Mouse (Mus musculus) megakaryocyte, embryonic 14.5 days (primary cell): ENCODE data around the gene Atp2b2. TPM values are rescaled to one million over a fixed set of nuclear protein-coding genes. Genes with fewer than 3 reads are reported as not detected.

ENCODE experiments used
- H3K27me3 ChIP-seq: replicated peaks from 2 replicates; pipeline ENCODE3; 2012; ENCODE audit warnings: inconsistent platforms
- H3K36me3 ChIP-seq: replicated peaks from 2 replicates; pipeline ENCODE3; 2012; ENCODE audit warnings: low read length, inconsistent platforms, mixed read lengths
- H3K4me1 ChIP-seq: 2 replicates; pipeline ENCODE4 v1.6.1; 2012; ENCODE audit warnings: inconsistent platforms
- H3K4me3 ChIP-seq: replicated peaks from 2 replicates; pipeline ENCODE3; 2012; ENCODE audit warnings: moderate library complexity, mild to moderate bottlenecking, inconsistent platforms
- H3K9me3 ChIP-seq: 2 replicates; pipeline ENCODE4 v1.6.1; 2012; ENCODE audit warnings: inconsistent platforms
- FLI1 ChIP-seq: IDR thresholded peaks from 2 replicates; pipeline ENCODE4 v1.6.1; 2012; ENCODE audit warnings: low read length, inconsistent platforms, mixed read lengths
- GATA1 ChIP-seq: IDR thresholded peaks from 3 replicates; pipeline ENCODE4 v1.6.1; 2012; ENCODE audit warnings: mixed read lengths, low read length, inconsistent platforms, borderline replicate concordance
- polyA plus RNA-seq: library from polyadenylated mRNA; stranded (reverse); fragments of >175 nt; gene quantifications from 2 replicates; pipeline ENCODE4 v1.2.3, GENCODE M21; 2012; ENCODE audit warnings: low replicate concordance; ENCODE audit not compliant: insufficient read depth

Gene Atp2b2
- polyA plus RNA-seq, 1 experiment, result not detected

- Histone ChIP-seq H3K9me3 (no peaks in the 10 kb centered on the region; the same call in 1 of the 2 replicates), H3K36me3 (no peaks in the 10 kb centered on the region), H3K4me3 (no peak overlapping the region), H3K4me1 (no peaks in the 10 kb centered on the region), H3K27me3 (peaks cover 2% of the 10 kb centered on the region)
- no peak for TF ChIP-seq GATA1
- TF ChIP-seq FLI1, result no peak
Measured at GRCm38 (mm10) chr6:113988521-113988920, 53.9 kb downstream of the Atp2b2 start.

- Histone ChIP-seq H3K4me3 (no peak overlapping the region), H3K27me3 (peaks cover 5% of the 10 kb centered on the region), H3K36me3 (no peaks in the 10 kb centered on the region), H3K4me1 (no peaks in the 10 kb centered on the region), H3K9me3 (no peaks in the 10 kb centered on the region; the same call in 1 of the 2 replicates)
- no peak for TF ChIP-seq FLI1
- TF ChIP-seq GATA1, result no peak
Measured at GRCm38 (mm10) chr6:113986671-113987070, 55.7 kb downstream of the Atp2b2 start.

- no peaks in the 10 kb centered on the region for H3K9me3 ChIP-seq
- H3K4me1 ChIP-seq, result no peaks in the 10 kb centered on the region
- no peak overlapping the region for H3K4me3 ChIP-seq
- TF ChIP-seq FLI1 (no peak), GATA1 (no peak)
- no peaks in the 10 kb centered on the region for H3K36me3 ChIP-seq
- peaks cover 7% of the 10 kb centered on the region for H3K27me3 ChIP-seq
Measured at GRCm38 (mm10) chr6:113978673-113979072, 63.7 kb downstream of the Atp2b2 start.

- Histone ChIP-seq H3K9me3 (no peaks in the 10 kb centered on the region), H3K4me1 (no peaks in the 10 kb centered on the region), H3K36me3 (no peaks in the 10 kb centered on the region), H3K27me3 (peaks cover 9% of the 10 kb centered on the region), H3K4me3 (no peak overlapping the region)
- no peak for TF ChIP-seq GATA1
- no peak for TF ChIP-seq FLI1
Measured at GRCm38 (mm10) chr6:113978091-113978650, 64.2 kb downstream of the Atp2b2 start.

GRCm38 (mm10) chr6:113970900-113971299, 71.5 kb downstream of the Atp2b2 start:
- Histone ChIP-seq H3K4me1 (no peaks in the 10 kb centered on the region), H3K9me3 (no peaks in the 10 kb centered on the region), H3K36me3 (no peaks in the 10 kb centered on the region), H3K4me3 (no peak overlapping the region), H3K27me3 (peaks cover 7% of the 10 kb centered on the region)
- TF ChIP-seq FLI1 (no peak), GATA1 (no peak)

GRCm38 (mm10) chr6:113970464-113970863, 71.9 kb downstream of the Atp2b2 start:
- H3K4me3 ChIP-seq, result no peak overlapping the region
- TF ChIP-seq GATA1 (no peak), FLI1 (no peak)
- no peaks in the 10 kb centered on the region for H3K9me3 ChIP-seq
- no peaks in the 10 kb centered on the region for H3K4me1 ChIP-seq
- H3K36me3 ChIP-seq, result no peaks in the 10 kb centered on the region
- peaks cover 7% of the 10 kb centered on the region for H3K27me3 ChIP-seq

GRCm38 (mm10) chr6:113969751-113970150, 72.7 kb downstream of the Atp2b2 start:
- no peaks in the 10 kb centered on the region for H3K36me3 ChIP-seq
- H3K4me1 ChIP-seq, result no peaks in the 10 kb centered on the region
- peaks cover 7% of the 10 kb centered on the region for H3K27me3 ChIP-seq
- no peaks in the 10 kb centered on the region for H3K9me3 ChIP-seq
- no peak overlapping the region for H3K4me3 ChIP-seq
- TF ChIP-seq GATA1 (no peak), FLI1 (no peak)

GRCm38 (mm10) chr6:113962811-113963210, 79.6 kb downstream of the Atp2b2 start:
- Histone ChIP-seq H3K9me3 (no peaks in the 10 kb centered on the region), H3K4me3 (no peak overlapping the region), H3K27me3 (peaks cover 3% of the 10 kb centered on the region), H3K36me3 (no peaks in the 10 kb centered on the region), H3K4me1 (no peaks in the 10 kb centered on the region)
- TF ChIP-seq FLI1, result no peak
- no peak for TF ChIP-seq GATA1

- Histone ChIP-seq H3K9me3 (no peaks in the 10 kb centered on the region), H3K4me3 (no peak overlapping the region), H3K36me3 (no peaks in the 10 kb centered on the region), H3K4me1 (no peaks in the 10 kb centered on the region), H3K27me3 (peaks cover 2% of the 10 kb centered on the region)
- TF ChIP-seq FLI1 (no peak), GATA1 (no peak)
Measured at GRCm38 (mm10) chr6:113961658-113962057, 80.8 kb downstream of the Atp2b2 start.

GRCm38 (mm10) chr6:113959336-113959735, 83.1 kb downstream of the Atp2b2 start:
- peaks cover 3% of the 10 kb centered on the region for H3K27me3 ChIP-seq
- H3K36me3 ChIP-seq, result no peaks in the 10 kb centered on the region
- no peak for TF ChIP-seq GATA1
- no peak for TF ChIP-seq FLI1
- H3K9me3 ChIP-seq, result no peaks in the 10 kb centered on the region
- H3K4me3 ChIP-seq, result no peak overlapping the region
- H3K4me1 ChIP-seq, result no peaks in the 10 kb centered on the region

GRCm38 (mm10) chr6:113958714-113959113, 83.7 kb downstream of the Atp2b2 start:
- Histone ChIP-seq H3K4me1 (no peaks in the 10 kb centered on the region), H3K4me3 (no peak overlapping the region), H3K9me3 (no peaks in the 10 kb centered on the region), H3K36me3 (no peaks in the 10 kb centered on the region), H3K27me3 (peaks cover 3% of the 10 kb centered on the region)
- TF ChIP-seq GATA1, result no peak
- TF ChIP-seq FLI1, result no peak
